Mouse (Mus musculus) kidney, embryonic 16.5 days (tissue): ENCODE measurements at regions not wholly inside any gene's neighbourhood (a gene's known extent, or its start where the extent isn't known, plus 50 kb on each side); places are given as distances from the start of the nearest gene placed in this dataset.

Source experiments
- ATAC-seq: fragments of 200-750 bp; cut with Nextera tagmentation; 2 replicates; pipeline ENCODE4 v1.8.0; 2017; ENCODE audit warnings: moderate TSS enrichment; ENCODE audit not compliant: low FRiP score, low TSS enrichment
- H3K27ac ChIP-seq: fragments of 300-500 bp; sonication (generic); 2 replicates; pipeline ENCODE4 v1.5.1; 2014; ENCODE audit warnings: low read length
- H3K27me3 ChIP-seq: fragments of 300-500 bp; sonication (generic); 2 replicates; pipeline ENCODE4 v1.6.1; 2014; ENCODE audit warnings: low read length, control low read depth, mixed read lengths; ENCODE audit not compliant: insufficient read depth
- H3K36me3 ChIP-seq: fragments of 300-500 bp; sonication (generic); 2 replicates; pipeline ENCODE4 v1.6.1; 2014; ENCODE audit warnings: low read length, control low read depth, mixed read lengths; ENCODE audit not compliant: insufficient read depth
- H3K4me1 ChIP-seq: fragments of 300-500 bp; sonication (generic); 2 replicates; pipeline ENCODE4 v1.6.1; 2014; ENCODE audit warnings: low read length, control low read depth, mixed read lengths; ENCODE audit not compliant: insufficient read depth
- H3K4me2 ChIP-seq: fragments of 300-500 bp; sonication (generic); replicated peaks from 2 replicates; pipeline ENCODE4 v1.6.1; 2014; ENCODE audit warnings: low read depth, low read length
- H3K4me3 ChIP-seq: fragments of 300-500 bp; sonication (generic); 2 replicates; pipeline ENCODE4 v1.5.1; 2014; ENCODE audit warnings: mild to moderate bottlenecking, low read length
- H3K9ac ChIP-seq: fragments of 300-500 bp; sonication (generic); replicated peaks from 2 replicates; pipeline ENCODE4 v1.6.1; 2014; ENCODE audit warnings: low read length
- H3K9me3 ChIP-seq: fragments of 300-500 bp; sonication (generic); 2 replicates; pipeline ENCODE4 v1.6.1; 2016; ENCODE audit warnings: low read length, control low read depth
- WGBS: fragments of 180-500 bp; shearing (Covaris S2); extraction: QIAGEN DNeasy Blood & Tissue Kit; methylation state at CpG from one replicate; pipeline ENCODE4 v1.1.7; 2014; 5-methylcytosine and 5-hydroxymethylcytosine counted together

GRCm38 (mm10) chr8:80422190-80422589 is 71.4 kb upstream of the Gypa start:
- H3K9ac ChIP-seq: no peak overlapping the region
- WGBS: 52% methylated on average over 6 of the region's 6 CpGs
- no peaks in the 10 kb centered on the region for H3K4me1 ChIP-seq
- H3K27ac ChIP-seq: no peak overlapping the region
- peaks cover 5% of the 10 kb centered on the region; the same call in 1 of the 2 replicates for H3K9me3 ChIP-seq
- no peaks in the 10 kb centered on the region for H3K36me3 ChIP-seq
- no peaks in the 10 kb centered on the region for H3K27me3 ChIP-seq
- H3K4me3 ChIP-seq: no peak overlapping the region
- peak; percentile 54; the same call in 1 of the 2 replicates for ATAC-seq
- H3K4me2 ChIP-seq: no peak overlapping the region

DNA sequence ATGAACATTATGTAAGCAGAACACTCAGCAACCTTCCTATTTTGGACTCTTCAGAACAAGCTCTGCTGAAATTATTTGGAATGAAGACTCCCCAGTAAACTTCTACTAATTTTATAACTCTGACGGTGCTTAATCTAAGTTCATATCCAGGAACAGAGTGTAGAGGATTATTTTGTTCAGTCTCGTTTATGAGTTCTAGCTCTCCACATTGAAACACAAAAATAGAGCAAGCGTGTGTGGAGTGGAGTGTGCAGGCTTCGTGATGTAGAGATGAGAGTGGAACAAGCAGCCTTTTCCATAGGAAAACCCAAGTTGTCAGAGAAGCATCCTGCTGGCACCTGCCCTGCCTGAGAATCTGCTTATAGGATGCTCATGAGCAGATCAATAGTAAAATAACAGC is 77.5 kb upstream of the Gypa start:
- H3K27me3 ChIP-seq: no peaks in the 10 kb centered on the region
- peaks cover 5% of the 10 kb centered on the region; the same call in 1 of the 2 replicates for H3K9me3 ChIP-seq
- no peaks in the 10 kb centered on the region for H3K36me3 ChIP-seq
- no peaks in the 10 kb centered on the region for H3K4me1 ChIP-seq
- no peak overlapping the region for H3K9ac ChIP-seq
- no peak for ATAC-seq
- H3K4me3 ChIP-seq: no peak overlapping the region
- 94% methylated on average over 4 of the region's 4 CpGs for WGBS
- H3K27ac ChIP-seq: no peak overlapping the region
- no peak overlapping the region for H3K4me2 ChIP-seq

DNA sequence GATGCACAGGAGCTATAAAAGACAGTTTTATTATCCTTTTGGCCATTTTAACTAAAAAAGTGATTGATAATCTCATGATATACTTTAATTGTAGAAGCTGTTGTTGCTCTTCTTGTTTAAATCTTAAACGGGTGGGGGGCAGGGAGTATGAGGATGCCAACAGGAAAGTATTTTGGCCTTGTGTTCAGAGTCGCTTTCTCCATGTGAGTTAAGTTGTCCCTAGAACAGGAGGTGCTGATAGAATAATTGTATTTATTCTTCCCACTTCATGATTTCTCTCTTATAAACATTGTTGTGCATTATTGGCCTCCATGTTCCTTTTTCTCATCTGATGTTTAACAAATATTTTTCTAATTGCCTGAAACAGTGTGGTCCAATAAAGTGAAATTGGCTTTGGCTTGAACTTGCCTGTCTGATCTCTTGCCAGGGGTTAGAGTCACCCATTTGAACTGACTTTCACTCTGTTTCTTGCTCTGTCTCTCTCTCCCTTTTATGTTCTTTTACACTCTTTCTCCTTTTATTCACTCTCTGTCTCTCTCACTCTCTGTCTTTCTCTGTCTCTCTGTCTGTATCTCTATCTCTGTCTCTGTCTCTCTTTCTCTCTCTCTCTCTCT is 93.9 kb upstream of the Gypa start:
- Histone ChIP-seq H3K9ac (no peak overlapping the region), H3K27ac (no peak overlapping the region), H3K9me3 (no peaks in the 10 kb centered on the region), H3K36me3 (no peaks in the 10 kb centered on the region), H3K4me2 (no peak overlapping the region), H3K4me1 (no peaks in the 10 kb centered on the region), H3K27me3 (no peaks in the 10 kb centered on the region), H3K4me3 (no peak overlapping the region)
- no peak for ATAC-seq
- 56% methylated on average over 2 of the region's 2 CpGs for WGBS

DNA sequence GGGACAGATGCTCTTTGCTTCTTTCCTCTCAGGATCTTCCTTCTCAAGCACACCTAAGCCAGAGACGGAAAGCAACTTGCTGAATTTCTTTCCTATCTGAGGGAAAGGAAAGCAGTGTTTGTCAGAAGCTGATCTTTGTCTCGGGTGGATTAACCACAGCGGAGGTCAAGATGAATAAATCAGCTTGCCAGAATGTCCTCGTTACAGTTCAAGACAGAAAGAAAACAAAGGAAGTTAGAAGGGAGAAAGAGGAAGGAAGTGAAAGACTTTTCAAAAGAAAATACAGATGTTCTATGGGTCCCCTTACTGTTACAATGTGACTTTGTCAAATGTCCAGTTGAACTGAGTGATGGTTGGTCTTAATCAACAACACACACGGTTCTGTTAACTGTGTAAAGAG is 98.6 kb upstream of the Gypa start:
- Histone ChIP-seq H3K9ac (no peak overlapping the region), H3K27me3 (no peaks in the 10 kb centered on the region), H3K27ac (no peak overlapping the region), H3K36me3 (no peaks in the 10 kb centered on the region), H3K9me3 (no peaks in the 10 kb centered on the region), H3K4me3 (no peak overlapping the region), H3K4me2 (no peak overlapping the region), H3K4me1 (no peaks in the 10 kb centered on the region)
- 15% methylated on average over 5 of the region's 5 CpGs for WGBS
- no peak for ATAC-seq

GRCm38 (mm10) chr8:80393111-80393510 is 100.5 kb upstream of the Gypa start:
- WGBS: 90% methylated on average over 3 of the region's 3 CpGs
- Histone ChIP-seq H3K4me3 (no peak overlapping the region), H3K9me3 (no peaks in the 10 kb centered on the region), H3K4me1 (no peaks in the 10 kb centered on the region), H3K4me2 (no peak overlapping the region), H3K9ac (no peak overlapping the region), H3K27ac (no peak overlapping the region), H3K27me3 (no peaks in the 10 kb centered on the region), H3K36me3 (no peaks in the 10 kb centered on the region)
- ATAC-seq: no peak

DNA sequence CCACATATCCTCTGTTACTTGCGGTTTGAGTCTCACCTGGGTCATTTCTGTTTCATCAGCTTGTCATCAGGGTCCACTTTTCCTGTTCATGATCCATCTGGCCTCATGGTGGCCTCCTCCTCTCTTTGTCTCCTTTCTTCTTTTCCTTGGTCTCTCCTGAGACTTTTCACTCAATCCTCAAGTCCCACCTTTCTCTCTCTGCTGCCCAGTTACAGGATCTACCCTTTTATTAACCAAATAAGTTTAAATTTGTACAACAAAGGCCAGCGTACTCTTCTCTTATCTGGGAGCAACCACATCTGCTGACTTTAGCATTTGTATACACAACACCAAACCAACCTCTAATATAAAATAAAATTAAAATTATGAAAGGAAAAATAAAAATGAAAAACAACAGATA is 124.4 kb upstream of the Gypa start:
- Histone ChIP-seq H3K9ac (no peak overlapping the region), H3K27ac (no peak overlapping the region), H3K4me2 (no peak overlapping the region), H3K36me3 (no peaks in the 10 kb centered on the region), H3K9me3 (no peaks in the 10 kb centered on the region), H3K4me3 (no peak overlapping the region), H3K4me1 (no peaks in the 10 kb centered on the region), H3K27me3 (no peaks in the 10 kb centered on the region)
- 93% methylated on average over 2 of the region's 2 CpGs for WGBS
- no peak for ATAC-seq

DNA sequence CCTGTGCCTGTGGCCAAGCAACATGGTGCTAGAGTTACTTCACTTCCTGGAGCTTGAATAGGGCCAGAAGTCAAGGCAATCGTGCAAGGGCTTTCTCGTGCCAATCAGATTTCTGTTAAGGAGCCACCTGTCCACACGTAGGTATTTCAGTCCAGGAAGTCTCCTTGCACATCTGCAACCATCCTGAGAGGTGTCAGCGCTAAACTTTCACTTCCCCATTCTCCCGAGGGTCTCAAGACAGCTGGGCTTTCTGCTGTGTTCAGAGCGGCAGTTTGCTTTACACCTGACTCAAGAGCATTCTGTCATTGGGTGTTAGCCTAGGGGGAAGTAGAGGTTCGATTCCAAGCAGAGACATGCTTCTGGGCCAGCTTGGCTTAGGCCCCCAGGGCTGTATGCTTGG is 129.5 kb upstream of the Gypa start:
- Histone ChIP-seq H3K9me3 (no peaks in the 10 kb centered on the region), H3K4me1 (no peaks in the 10 kb centered on the region), H3K27me3 (no peaks in the 10 kb centered on the region), H3K27ac (no peak overlapping the region), H3K9ac (no peak overlapping the region), H3K4me2 (no peak overlapping the region), H3K4me3 (no peak overlapping the region), H3K36me3 (no peaks in the 10 kb centered on the region)
- no peak for ATAC-seq
- WGBS: 79% methylated on average over 7 of the region's 7 CpGs

GRCm38 (mm10) chr8:80343299-80343698 is 150.3 kb upstream of the Gypa start:
- 90% methylated on average over 4 of the region's 4 CpGs for WGBS
- Histone ChIP-seq H3K4me2 (no peak overlapping the region), H3K9me3 (no peaks in the 10 kb centered on the region), H3K4me3 (no peak overlapping the region), H3K9ac (no peak overlapping the region), H3K4me1 (no peaks in the 10 kb centered on the region), H3K27me3 (no peaks in the 10 kb centered on the region), H3K27ac (no peak overlapping the region), H3K36me3 (no peaks in the 10 kb centered on the region)
- ATAC-seq: no peak

- Histone ChIP-seq H3K36me3 (no peaks in the 10 kb centered on the region), H3K9ac (no peak overlapping the region), H3K4me2 (no peak overlapping the region), H3K9me3 (no peaks in the 10 kb centered on the region), H3K27me3 (no peaks in the 10 kb centered on the region), H3K27ac (no peak overlapping the region), H3K4me3 (no peak overlapping the region), H3K4me1 (no peaks in the 10 kb centered on the region)
- no peak for ATAC-seq
- 84% methylated on average over 2 of the region's 2 CpGs for WGBS
These were observed 155.7 kb upstream of the Gypa start for GRCm38 (mm10) chr8:80337872-80338271.

GRCm38 (mm10) chr8:80328676-80329075 is 164.9 kb upstream of the Gypa start:
- Histone ChIP-seq H3K27ac (no peak overlapping the region), H3K9me3 (no peaks in the 10 kb centered on the region), H3K27me3 (no peaks in the 10 kb centered on the region), H3K4me2 (no peak overlapping the region), H3K4me3 (no peak overlapping the region), H3K4me1 (no peaks in the 10 kb centered on the region), H3K9ac (no peak overlapping the region), H3K36me3 (no peaks in the 10 kb centered on the region)
- 85% methylated on average over 2 of the region's 2 CpGs for WGBS
- ATAC-seq: no peak
